Mouse (Mus musculus): ENCODE data around the gene Erc2.

GRCm38 (mm10) chr14:28171364-28171763 lies 549.1 kb downstream of the Erc2 start:
- TF ChIP-seq CTCF (IDR thresholded peaks at IDR 0.05; ENCODE audit: control insufficient read depth, insufficient read depth, insufficient read length) (no peak), MYOG (IDR thresholded peaks at IDR 0.05; ENCODE audit: control insufficient read depth, extremely low read depth, insufficient read length) (no peak), MAX (IDR thresholded peaks at IDR 0.05) (no peak), CEBPB (IDR thresholded peaks at IDR 0.05; ENCODE audit: low read depth) (no peak)
